Mouse (Mus musculus): ENCODE measurements around the gene March6. TPM values are rescaled to one million over a fixed set of nuclear protein-coding genes. Genes with fewer than 3 reads are reported as not detected.

March6 gene
- total RNA-seq, 2 experiments from 2014 or later, result 186 to 194 TPM

DNA sequence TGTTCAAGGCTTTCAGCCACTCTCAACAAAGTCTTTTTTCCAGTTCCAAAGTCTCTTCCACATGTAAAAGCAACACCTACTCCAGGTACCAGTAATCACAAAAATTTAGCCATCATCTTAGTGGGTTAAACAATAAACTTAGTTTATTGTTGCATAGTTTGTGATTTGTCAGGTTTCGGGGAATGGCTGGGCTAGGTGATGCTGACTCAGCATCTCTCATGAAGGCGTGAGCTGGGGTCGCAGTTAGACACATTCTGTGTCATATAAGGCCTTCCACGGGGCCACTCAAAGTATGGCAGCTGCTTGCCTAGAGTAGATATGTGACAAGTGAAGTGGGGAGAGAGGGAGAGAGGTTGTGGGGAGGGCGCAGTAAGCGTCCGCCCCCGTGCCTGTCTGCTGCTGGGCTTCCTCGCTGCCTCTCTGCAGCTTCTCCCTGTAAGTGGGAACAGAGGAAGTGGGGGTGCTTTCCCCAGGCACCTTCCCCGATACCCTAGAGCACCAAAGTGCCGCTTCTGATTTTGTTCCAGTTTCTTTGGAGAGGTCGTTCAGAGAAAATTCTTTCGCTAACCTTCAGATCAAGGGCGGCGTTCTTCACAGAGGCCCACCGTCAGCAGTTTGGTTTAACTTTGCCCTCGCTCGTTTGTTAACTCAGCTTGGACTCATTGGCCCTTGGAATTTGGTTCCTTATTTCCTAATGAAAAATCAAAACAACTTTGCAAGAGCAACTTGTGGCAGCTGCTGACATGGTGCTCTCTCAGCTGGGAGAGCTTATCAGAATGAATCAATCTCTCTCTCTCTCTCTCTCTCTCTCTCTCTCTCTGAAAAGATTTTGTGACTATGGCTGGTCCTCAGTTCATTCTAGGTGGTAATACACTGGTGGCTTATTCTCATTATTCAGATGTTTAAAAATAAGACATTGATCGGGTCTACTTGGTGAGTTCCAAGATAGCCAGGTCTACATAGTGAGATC is 33.0 kb upstream of the March6 start:
- no peak for DNase-seq (ENCODE audit: low spot score in 2 of 2)
- TF ChIP-seq CTCF (conservative IDR thresholded peaks at IDR 0.05), result no peak
- H3K4me3 ChIP-seq, result no peak overlapping the region
- H3K27ac ChIP-seq, result no peak overlapping the region

DNA sequence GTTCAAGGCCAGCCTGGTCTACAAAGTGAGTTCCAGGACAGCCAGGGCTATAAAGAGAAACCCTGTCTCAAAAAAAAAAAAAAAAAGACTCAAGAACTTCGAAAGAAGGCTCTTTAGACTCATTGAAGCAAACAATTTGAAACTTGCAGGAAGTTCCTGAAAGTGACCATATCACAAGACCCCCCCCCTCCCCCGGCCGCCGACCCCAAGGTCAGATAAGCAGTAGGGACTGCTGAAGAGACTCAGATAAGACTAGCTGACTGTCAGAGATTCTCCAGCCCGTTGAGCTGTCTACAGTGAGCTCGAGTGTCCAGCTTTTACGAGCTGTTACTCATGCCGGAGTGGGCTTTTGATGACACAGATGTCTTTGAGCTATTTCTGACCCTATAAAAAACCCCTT is 32.0 kb upstream of the March6 start:
- Histone ChIP-seq H3K4me3 (no peak overlapping the region), H3K27ac (no peak overlapping the region)
- no peak for DNase-seq (ENCODE audit: low spot score in 2 of 2)
- no peak for TF ChIP-seq CTCF (conservative IDR thresholded peaks at IDR 0.05)

DNA sequence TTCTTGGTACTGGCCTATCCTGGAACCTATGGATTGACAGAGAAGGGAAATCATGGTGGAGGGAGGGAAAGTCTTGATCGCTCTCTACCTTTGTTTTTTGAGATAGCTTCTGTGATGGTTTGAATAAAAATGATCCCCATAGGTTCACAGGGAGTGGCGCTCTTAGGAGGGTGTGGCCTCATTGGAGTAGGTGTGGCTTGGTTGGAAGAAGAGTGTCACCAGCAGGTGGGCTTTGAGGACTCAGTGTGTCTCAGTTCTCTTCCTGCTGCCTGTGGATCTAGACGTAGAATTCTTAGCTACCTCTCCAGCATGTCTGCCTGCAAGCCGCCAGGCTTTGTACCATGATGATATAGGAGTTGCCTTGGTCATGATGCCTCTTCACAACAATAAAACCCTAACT is 31.1 kb upstream of the March6 start:
- no peak overlapping the region for H3K4me3 ChIP-seq
- TF ChIP-seq CTCF (conservative IDR thresholded peaks at IDR 0.05), result no peak
- DNase-seq (ENCODE audit: low spot score in 2 of 2), result no peak

DNA sequence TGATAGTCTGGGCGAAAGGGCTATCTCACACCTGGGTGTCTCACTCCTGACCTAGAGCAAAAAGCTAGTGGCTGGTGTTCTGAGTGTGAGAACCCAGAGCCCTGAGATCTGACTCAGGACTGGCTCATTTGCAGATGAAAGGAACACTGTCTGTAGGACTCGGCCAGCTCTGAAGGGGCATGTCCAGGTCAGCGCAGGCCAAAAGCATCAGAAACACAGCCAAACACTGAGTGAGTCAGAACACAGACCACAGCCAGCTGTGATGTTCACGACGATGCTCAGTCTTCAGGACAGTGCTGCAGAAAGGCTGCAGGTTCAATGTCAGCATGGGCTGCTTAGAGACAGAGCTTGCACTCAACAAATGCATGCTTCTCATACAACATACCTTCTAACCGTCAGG is 30.5 kb upstream of the March6 start:
- no peak overlapping the region for H3K4me3 ChIP-seq
- no peak for TF ChIP-seq CTCF (conservative IDR thresholded peaks at IDR 0.05)
- no peak overlapping the region for H3K27ac ChIP-seq
- no peak for DNase-seq (ENCODE audit: low spot score in 2 of 2)

More for the DNA sequence above, 31.1 kb upstream of the March6 start:
- no peak overlapping the region for H3K27ac ChIP-seq

DNA sequence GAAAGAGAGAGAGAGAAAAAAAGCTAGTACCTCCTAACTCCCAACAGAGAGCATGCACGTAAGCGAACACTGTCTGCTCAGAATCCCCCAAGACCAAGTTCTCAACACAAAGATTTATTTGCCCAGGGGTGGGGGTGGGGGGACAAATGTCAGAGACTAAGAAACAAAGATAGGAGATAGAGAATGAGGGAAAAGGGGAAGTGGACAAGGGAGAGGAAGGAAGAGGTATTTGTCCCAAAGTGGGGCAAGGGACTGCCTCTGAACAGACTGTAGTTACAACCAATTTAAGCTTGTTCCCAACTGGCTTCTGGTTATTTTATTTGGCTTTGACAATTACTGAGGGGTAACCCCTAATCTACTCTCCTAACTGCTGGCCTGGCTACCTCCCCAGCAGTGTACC is 24.0 kb upstream of the March6 start:
- Histone ChIP-seq H3K4me3 (no peak overlapping the region), H3K27ac (no peak overlapping the region)
- DNase-seq (ENCODE audit: low spot score in 2 of 2), result no peak
- TF ChIP-seq CTCF (conservative IDR thresholded peaks at IDR 0.05), result no peak

DNA sequence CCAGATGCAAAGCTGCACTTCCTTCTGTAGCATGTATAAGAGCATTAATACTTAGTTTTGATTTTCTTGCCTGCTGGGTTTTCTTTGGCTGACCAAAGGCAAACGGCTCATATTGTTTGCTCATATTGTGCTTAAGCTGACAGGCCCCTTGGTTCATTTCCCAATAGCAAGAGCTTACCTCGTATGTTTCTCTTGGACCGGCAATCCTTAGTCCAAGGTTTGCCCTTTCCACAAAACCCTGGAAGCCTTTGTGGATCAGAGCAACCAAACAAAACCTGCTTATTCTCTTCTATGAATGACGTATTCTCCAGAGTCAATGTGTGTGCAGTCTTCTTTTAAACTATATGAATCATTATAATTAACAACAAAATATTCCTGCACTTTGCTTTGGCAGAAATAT is 19.5 kb upstream of the March6 start:
- DNase-seq (ENCODE audit: low spot score in 2 of 2), result no peak
- TF ChIP-seq CTCF (conservative IDR thresholded peaks at IDR 0.05), result no peak
- Histone ChIP-seq H3K27ac (no peak overlapping the region), H3K4me3 (no peak overlapping the region)

DNA sequence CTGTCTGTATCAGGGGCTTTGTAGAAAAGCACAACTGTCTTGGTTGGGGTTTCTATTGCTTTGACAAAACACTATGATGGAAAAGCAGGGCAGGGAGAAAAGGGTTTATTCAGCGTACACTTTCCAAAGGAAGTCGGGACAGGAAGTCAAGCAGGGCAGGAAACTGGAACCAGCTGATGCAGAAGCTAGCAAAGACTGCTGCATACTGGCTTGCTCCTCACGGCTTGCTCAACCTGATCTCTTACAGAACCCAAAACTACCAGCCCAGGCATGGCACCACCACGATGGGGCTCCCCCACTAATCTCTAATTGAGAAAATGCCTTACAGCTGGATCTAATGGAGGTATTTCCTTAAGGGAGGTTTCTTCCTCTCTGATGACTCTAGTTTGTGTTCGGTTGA is 16.6 kb upstream of the March6 start:
- H3K4me3 ChIP-seq, result no peak overlapping the region
- no peak for DNase-seq (ENCODE audit: low spot score in 2 of 2)
- no peak for TF ChIP-seq CTCF (conservative IDR thresholded peaks at IDR 0.05)
- H3K27ac ChIP-seq, result no peak overlapping the region

DNA sequence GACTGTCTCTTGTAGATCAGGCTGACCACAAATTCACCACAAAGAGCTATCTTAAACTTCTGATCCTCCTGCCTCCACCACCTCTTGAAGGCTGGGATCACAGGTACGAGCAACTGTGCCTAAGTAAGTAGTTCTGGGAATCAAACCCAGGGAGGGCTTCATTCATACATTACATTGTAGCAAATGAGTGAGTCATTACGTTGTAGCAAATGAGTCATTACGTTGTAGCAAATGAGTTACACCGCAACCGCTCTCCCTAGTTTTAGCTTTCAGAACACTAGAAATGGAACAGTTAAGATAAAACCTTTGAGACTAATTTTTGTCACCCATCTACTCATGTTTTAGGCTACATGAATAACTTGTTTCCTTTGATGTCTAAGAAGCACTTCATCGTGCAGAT is 15.4 kb upstream of the March6 start:
- TF ChIP-seq CTCF (conservative IDR thresholded peaks at IDR 0.05), result no peak
- Histone ChIP-seq H3K4me3 (no peak overlapping the region), H3K27ac (no peak overlapping the region)
- DNase-seq (ENCODE audit: low spot score in 2 of 2), result no peak

DNA sequence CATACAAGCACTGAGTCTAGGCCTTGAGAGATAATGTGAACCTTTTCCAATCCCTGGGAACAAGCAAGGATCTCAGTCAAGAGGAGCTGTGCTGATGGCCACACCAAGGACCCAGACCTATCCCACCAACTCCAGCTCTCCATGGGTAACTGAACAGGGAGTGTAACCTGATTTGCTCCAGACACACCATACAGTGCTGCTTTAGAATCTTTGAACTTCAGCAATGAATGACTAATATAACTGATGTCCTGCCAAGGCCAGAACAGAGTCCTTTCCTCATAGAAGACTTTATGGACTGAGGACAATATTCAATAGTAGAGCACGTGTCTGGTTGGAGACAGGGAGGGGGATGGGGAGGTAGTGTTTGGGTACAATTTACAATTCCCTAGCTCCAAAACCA is 14.2 kb upstream of the March6 start:
- H3K27ac ChIP-seq, result no peak overlapping the region
- no peak for TF ChIP-seq CTCF (conservative IDR thresholded peaks at IDR 0.05)
- H3K4me3 ChIP-seq, result no peak overlapping the region
- DNase-seq (ENCODE audit: low spot score in 2 of 2), result no peak

DNA sequence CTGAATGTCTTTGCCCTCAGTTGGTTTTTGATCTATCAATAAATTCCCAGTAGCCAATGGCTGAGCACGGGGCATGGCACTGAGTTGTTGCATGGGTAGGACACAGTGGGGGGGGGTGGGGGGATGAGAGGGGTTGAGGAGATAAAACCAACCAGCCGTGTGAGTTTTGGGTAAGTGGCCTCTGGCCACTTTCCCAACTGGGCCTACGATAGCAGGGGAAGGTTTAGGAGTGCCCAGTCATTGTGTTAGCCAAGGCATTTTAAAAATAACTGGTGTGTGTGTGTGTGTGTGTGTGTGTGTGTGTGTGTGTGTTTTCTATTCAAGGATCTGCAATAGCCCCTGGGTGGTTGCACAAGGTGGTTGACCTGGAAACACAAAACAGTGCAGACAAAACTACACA is 12.4 kb upstream of the March6 start:
- DNase-seq (ENCODE audit: low spot score in 2 of 2), result no peak

DNA sequence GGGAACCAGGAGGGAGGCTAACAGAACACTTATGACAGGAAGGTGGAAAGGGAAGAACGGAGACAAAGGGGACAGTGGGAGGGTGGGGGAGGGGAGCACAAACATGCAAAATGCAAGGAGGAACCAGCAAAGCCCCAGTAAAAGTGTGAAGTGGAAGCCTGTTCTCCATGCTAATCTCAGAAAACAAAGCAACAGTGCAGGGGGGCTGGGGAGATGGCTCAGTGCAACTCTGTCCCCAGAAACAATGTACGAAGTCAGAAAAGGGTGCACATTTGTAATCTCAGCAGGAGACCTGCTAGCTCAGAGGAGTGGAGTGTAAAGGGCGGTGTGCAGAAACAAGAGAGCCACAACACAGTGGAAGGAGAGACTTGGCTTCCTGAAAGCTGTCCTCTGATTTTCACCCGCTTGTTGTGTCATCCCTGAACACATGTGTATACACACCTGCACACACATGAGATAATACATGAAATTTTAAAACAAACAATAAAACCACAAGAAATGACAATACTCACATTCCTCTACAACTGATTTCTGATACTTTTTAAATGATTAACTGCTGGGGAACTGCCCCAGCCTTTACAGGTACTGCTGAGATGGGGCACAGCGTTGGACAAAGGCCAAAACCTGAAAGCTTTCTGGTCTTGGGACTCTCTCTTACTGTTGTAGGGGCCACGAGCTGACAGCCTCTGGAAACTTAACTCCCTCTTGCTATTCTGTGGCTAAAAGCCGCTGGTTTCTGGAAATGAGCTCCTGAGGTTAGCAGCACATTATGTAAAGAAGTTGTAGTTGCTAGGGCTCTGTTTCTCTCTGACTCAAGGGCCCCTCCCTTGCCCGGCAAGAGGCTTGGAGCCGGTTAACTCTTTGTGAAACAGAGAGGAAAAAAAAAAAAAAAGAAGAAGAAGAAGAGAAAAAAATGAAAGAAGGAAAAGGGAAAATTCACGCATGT is 11.4 kb upstream of the March6 start:
- no peak for TF ChIP-seq CTCF (conservative IDR thresholded peaks at IDR 0.05)
- Histone ChIP-seq H3K27ac (peak overlapping the region; percentile 8; the same call in 1 of the 2 replicates), H3K4me3 (no peak overlapping the region)
- DNase-seq (ENCODE audit: low spot score in 2 of 2), result no peak

More for the DNA sequence above, 12.4 kb upstream of the March6 start:
- Histone ChIP-seq H3K4me3 (no peak overlapping the region), H3K27ac (no peak overlapping the region)
- TF ChIP-seq CTCF (conservative IDR thresholded peaks at IDR 0.05), result no peak

DNA sequence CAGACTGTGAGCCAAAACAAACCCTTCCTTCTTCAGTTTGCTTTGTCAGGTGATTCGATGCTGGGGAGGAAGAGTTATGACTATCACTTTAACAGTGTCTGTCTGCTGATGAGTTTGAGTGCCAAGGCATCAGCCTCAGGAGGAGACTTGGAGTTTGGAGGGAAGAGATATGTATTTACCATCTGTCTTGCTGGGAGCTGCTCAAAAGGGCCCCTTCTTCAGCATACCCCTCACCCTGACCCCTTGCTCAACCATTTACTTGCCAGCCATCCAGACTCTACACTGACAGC is 9.6 kb upstream of the March6 start:
- H3K27ac ChIP-seq, result no peak overlapping the region
- DNase-seq (ENCODE audit: low spot score in 2 of 2), result no peak
- no peak for TF ChIP-seq CTCF (conservative IDR thresholded peaks at IDR 0.05)
- no peak overlapping the region for H3K4me3 ChIP-seq

Measured in layer of hippocampus, adult 2 months (tissue).